Mouse (Mus musculus): ENCODE measurements around the gene Kank2.
"Not testable (repeated sequence)": the region's sequence is repeated elsewhere in the genome, so short reads cannot be mapped to it uniquely, and the experiment has no call there.

Kank2 gene

GRCm38 (mm10) chr9:21784517-21785307 lies 13.8 kb downstream of the Kank2 start:
- DNase-seq (ENCODE audit: low spot score), result no peak

- DNase-seq (ENCODE audit: low spot score), result no peak
Observed at GRCm38 (mm10) chr9:21781657-21782468, 16.7 kb downstream of the Kank2 start.

- DNase-seq (ENCODE audit: low spot score), result no peak
Observed at GRCm38 (mm10) chr9:21777726-21778125, 20.8 kb downstream of the Kank2 start.

GRCm38 (mm10) chr9:21774353-21774752 lies 24.2 kb downstream of the Kank2 start:
- no peak for DNase-seq (ENCODE audit: low spot score)

- DNase-seq (ENCODE audit: low spot score), result not testable (repeated sequence)
Observed at GRCm38 (mm10) chr9:21773396-21773795, 25.1 kb downstream of the Kank2 start.

DNA sequence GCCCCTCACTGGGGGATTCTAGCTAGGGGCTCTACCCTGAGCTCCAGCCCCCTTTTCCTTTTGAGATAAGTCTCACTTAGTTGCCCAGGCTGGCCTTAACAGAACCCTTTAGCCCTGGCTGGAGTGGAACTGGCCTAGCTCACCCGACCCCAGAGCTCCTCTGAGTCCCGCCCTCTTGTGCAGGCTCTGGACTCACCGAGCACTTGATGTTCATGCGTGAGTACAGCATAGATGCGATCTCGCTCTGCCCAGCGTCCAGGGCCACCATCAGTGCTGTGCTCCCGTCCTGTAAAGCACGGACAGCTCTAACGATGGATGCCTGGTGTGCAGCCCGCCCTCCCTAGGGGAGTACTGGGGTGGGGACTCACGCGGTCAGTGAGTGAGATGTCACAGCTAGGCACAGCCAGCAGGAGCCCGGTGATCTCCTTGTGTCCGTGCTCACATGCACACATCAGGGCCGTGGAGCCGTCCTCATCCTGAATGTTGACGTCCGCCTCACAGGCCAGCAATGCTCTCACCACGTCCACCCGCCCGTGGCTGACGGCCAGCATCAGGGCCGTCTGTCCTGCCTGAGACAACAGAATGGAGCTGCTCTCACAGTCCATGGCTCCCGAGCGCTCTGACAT lies 28.9 kb downstream of the Kank2 start:
- DNase-seq (ENCODE audit: low spot score), result no peak

DNA sequence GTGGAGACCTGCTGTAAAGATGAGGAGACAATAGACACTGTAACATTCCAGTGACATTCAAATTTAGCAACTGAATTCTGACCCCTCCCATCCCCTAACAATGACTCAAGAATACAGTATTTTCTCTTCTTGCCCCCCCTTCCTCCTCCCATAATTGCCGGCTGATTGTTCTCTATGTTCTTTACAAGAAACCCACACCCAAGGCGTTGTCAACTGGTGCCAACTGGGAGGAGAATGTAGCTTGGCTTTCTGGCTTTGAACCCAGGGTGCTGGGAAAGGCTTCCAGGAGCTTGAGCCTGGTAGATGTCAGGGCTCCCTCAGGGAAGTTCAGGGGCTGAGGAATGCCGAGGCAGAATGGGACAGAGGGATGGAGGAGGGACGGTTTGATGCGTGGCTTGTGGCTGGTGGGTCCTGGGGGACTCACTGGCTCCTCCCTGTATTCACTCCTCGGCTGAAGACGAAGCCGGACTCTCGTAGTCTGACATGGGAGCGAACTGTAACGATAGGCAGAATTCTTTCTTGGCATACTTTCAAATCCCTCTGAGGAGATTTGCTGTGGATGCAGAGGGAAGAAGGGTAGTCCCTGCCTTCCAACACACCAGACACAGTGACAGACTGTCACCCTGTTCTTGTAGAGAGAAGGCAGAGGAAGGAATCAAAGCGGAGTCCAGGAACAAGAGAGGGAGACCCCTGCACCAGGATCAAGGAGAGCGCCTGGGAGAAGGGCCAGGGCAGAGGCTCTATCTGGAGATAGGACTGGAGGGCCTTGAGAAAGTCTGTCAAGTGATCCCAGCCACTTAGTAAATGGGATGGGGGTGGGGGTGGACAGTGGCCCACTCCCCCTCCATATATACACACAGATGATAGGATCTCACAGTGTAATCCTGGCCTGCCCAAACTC lies 29.8 kb downstream of the Kank2 start:
- DNase-seq (ENCODE audit: low spot score), result no peak

- DNase-seq (ENCODE audit: low spot score), result no peak
Observed at GRCm38 (mm10) chr9:21767896-21768295, 30.6 kb downstream of the Kank2 start.

DNA sequence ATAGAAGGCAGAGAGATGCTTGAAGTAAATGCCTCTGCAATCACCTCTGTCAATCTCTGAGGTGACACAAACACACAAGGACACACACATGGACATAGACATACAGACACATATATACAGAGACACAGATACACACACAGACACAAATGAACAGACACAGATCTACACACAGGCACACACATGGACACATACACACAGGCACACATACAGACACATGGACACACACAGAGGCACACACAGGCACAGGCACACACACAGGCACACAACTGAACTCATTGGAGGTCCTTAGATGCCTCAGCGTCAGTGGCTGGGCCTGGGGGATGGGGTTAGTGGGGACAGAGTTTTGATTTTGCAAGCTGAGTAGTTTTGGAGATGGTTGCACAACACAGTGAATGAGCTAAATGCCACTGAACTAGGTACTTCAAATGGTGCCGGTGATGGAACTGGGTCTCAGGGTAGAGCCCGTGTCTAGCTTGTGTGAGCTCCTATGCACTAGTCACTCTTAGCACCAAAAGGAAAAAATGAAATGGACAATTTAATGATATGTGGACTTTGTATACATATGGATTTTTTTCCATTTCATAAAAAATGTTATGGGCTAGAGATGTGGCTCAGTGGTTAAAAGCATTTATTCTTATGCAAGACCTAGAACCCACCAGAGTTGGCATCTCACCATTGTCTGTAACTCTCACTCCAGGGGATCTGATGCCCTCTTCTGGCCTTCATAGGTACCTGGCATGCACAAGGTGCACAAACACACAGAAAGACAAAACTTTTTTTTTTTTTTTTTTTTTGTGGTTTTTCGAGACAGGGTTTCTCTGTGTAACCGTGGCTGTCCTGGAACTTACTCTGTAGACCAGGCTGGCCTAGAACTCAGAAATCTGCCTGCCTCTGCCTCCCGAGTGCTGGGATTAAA lies 34.2 kb downstream of the Kank2 start:
- no peak for DNase-seq (ENCODE audit: low spot score)

- DNase-seq (ENCODE audit: low spot score), result no peak
Observed at GRCm38 (mm10) chr9:21762135-21762534, 36.4 kb downstream of the Kank2 start.

- DNase-seq (ENCODE audit: low spot score), result peak; percentile 74
Observed at GRCm38 (mm10) chr9:21760155-21761088, 38.1 kb downstream of the Kank2 start, which contains the start of gene Spc24. Gene Spc24, minus strand, starts transcription at chr9:21760303.

DNA sequence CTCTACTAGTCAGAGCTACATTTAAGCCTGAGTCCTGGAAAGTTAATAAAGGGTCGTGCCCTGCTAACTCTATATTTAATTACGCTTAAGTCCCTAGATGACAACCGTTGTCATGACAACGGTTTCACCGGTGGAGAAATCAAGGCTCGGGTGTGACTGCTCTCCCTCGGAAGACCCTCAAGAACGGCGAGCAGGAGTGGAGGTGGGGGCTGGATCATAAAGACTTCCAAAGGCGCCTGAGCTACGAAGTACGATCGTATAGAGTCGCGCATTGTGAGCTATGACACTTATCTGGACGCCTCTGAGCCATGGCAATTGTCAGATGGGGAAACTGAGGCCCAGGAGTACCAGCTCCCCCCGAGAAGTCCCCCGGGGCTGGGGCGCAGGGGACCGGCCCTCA lies 38.8 kb downstream of the Kank2 start:
- DNase-seq (ENCODE audit: low spot score), result no peak

DNA sequence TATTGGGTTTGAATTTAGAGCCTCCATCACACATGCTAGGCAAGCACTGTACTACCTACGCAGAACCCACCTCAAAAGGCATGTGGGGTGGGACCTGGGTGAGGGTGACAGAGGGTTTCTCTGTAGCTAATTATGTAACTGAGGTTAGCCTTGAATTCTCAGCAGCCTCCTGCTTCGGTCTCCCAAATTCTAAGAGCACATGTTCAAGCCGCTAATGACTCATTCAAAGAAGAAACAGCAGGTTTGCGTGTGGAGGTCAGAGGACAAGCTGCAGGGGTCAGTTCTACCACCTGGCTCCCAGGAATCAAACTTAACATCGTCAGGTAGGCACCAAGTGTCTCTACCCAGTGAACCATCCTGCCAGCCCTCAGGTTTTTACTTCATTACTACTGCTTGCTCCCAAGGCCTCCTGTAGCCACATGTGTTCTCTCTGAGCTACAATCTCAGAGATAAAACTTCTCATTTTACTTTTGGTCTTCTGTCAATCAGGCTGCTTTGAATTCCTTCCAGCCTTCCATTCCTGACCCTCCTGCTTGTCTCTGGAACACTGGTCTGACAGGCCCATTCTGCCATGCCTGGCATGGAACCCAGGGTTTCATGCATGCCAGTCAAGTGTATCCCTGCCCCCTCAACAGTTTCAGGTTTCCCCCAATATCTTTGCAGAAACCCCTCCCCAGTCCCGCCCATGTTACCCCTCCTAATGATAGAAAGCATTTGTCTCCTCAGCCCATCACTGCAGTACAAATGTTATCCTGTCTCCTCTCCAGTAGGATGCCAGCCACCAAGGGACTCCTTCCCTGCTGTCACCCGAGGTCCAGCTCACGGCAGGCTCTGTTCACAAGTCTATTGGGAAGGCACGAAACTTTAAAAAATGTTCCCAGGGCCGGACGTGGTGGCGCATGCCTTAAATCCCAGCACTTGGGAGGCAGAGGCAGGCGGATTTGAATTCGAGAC lies 39.7 kb downstream of the Kank2 start:
- DNase-seq (ENCODE audit: low spot score), result no peak

DNA sequence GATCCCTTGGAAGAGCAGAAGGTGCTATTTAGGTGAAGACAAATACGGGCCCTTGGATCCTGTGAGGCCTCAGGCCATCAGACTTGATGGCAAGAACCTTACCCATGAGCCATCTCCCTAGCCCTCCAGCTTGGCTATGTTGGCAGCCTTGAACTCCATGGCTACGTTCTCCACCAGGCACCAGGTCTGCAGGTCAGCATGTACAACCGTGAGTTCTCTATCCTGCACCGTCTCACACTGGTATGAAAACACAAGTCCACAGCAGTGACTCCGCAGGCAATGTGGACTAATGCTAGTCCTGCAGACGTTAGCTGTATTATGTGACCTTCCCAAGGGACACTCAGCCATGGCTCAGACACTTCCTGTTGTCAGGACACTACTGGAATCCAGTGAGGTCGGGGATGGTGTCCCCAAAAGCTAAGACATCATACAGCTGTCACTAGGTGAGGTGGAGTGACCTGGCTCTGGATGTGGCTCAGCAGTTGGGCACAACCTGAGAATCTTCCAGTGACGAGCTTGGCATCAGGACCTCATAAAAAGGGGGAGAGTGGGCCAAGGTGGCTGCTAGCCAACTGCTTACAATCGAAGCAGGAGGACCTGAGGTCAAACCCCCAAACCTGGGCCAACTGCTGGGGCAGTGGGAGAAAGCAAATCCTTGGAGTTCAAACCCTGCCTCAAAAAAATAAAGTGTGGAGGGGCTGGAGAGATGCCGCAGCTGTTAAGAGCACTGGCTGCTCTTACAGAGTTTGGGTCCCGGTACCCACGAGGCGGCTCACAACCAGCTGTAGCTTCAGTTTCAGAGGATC lies 43.8 kb downstream of the Kank2 start:
- no peak for DNase-seq (ENCODE audit: low spot score)

DNA sequence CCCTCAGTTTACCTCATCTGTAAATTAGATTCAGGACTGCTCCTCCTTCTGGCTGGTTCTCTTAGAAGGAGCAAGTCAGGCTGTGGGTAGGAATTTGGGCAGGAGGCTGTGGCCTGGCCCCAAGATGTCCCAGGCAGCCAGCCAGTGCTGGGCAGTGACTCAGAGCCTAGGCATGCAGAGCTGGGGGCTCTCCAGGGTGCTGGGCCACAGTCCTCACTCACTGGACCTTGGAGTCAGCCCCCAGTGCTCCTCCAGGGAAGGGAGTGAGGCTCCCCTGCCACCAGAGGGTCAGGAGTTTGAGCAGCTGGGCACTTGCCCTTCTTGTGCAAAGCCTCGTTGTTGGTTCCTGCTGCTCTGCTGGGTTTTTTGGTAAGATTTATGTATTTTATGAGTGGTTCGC lies 44.5 kb downstream of the Kank2 start:
- DNase-seq (ENCODE audit: low spot score), result no peak

GRCm38 (mm10) chr9:21752252-21752792 lies 46.2 kb downstream of the Kank2 start:
- no peak for DNase-seq (ENCODE audit: low spot score)

GRCm38 (mm10) chr9:21751347-21751746 lies 47.2 kb downstream of the Kank2 start:
- DNase-seq (ENCODE audit: low spot score), result no peak

Measured in urinary bladder, postnatal 10 days (tissue).